Mouse (Mus musculus) heart, adult 2 months (tissue): ENCODE measurements around the gene Olfr560.

ENCODE experiments used
- CTCF ChIP-seq: fragments of 200-600 bp; IDR thresholded peaks from 2 replicates; pipeline ENCODE4 v1.8.1; 2022; ENCODE audit warnings: antibody characterized with exemption, mild to moderate bottlenecking, moderate library complexity
- POLR2A ChIP-seq: fragments of 200-500 bp; IDR thresholded peaks from 2 replicates; pipeline ENCODE4 v1.6.1; 2011; ENCODE audit warnings: mild to moderate bottlenecking, low read depth, low read length, control low read depth; ENCODE audit not compliant: insufficient read depth

DNA sequence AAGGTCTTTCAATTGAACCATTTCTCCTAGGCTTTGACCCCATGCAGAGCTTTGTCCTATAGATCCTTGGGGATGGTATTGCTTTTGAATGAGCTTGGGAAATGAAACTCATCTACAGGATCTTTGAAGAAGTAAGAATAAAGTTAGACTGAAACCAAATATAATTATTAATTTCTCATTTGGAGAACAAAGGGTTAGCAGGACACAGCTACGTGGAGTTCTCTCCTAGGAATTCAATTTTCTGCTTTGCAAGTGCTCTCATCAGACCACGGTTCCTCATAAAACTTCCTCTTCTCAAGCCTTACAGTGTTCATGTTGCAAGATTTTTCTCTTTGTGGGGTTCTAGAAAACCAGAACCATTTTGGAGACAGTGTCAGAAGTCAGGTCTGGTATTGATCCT is 11.8 kb upstream of the Olfr560 start, which contains the start of gene Olfr561:
- no peak for TF ChIP-seq CTCF
- TF ChIP-seq POLR2A, result no peak
